Mouse (Mus musculus) G1E (cell line): Measurements from ENCODE around the gene Naa35.

Experiments
- CTCF ChIP-seq: IDR thresholded peaks from 2 replicates; pipeline ENCODE4 v1.5.1; 2012; ENCODE audit warnings: low read depth, low read length, inconsistent platforms, mixed read lengths
- GATA1 ChIP-seq: IDR thresholded peaks from 2 replicates; pipeline ENCODE4 v1.6.1; 2012; ENCODE audit warnings: borderline replicate concordance, low read length, inconsistent platforms, mixed read lengths

DNA sequence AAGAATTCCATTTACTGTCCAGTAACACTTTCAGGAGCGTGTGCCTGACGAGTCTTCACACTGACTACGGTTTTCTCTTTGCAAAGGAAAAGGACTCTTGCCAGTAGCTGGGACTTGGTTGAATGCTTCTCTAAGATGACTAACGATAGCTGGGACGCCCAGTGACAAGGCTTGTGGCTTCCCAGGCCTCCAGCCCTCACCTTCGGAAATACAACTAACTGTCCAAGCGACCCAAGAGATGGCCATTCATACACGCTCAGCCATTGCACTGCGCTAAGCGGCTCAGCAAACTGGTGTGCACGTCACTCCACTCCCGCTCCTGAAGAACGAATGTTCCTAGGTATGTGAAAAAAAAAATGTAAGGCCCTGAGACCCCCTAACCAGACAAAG lies 89.7 kb downstream of the Naa35 start:
- TF ChIP-seq CTCF (no peak), GATA1 (no peak)
